Mouse (Mus musculus) CH12.LX (cell line): ENCODE measurements around the gene Olfml2b. TPM values are rescaled to one million over a fixed set of nuclear protein-coding genes. Genes with fewer than 3 reads are reported as not detected.

Experiments
- DNase-seq: peaks from one replicate; pipeline ENCODE4 v3.0.0-alpha.2; 2013; ENCODE audit errors: extremely low read depth
- H3K27ac ChIP-seq: 2 replicates; pipeline ENCODE4 v1.5.1; 2012; ENCODE audit warnings: low read depth, mild to moderate bottlenecking, control low read depth, moderate library complexity; ENCODE audit not compliant: insufficient read depth
- H3K27me3 ChIP-seq: replicated peaks from 2 replicates; pipeline ENCODE3; 2012; ENCODE audit warnings: inconsistent platforms
- H3K36me3 ChIP-seq, 2 experiments: replicated peaks in 1 of 2; 2 replicates each; pipeline versions ENCODE3 to v1.6.1; 2012; ENCODE audit warnings: inconsistent platforms in 1 of 2, low read length in 1 of 2, mild to moderate bottlenecking in 1 of 2, mixed read lengths in 1 of 2, moderate library complexity in 1 of 2; ENCODE audit not compliant: control insufficient read depth in 1 of 2, insufficient read depth in 1 of 2
- H3K4me1 ChIP-seq, 2 experiments: 2 replicates each; pipeline ENCODE4 v1.6.1; 2012; ENCODE audit warnings: inconsistent platforms in 1 of 2, moderate library complexity in 1 of 2; ENCODE audit not compliant: insufficient read depth in 2 of 2, control insufficient read depth in 1 of 2
- H3K4me2 ChIP-seq: 2 replicates; pipeline ENCODE4 v1.6.1; 2012; ENCODE audit warnings: low read depth, mild to moderate bottlenecking, control low read depth; ENCODE audit not compliant: poor library complexity, insufficient read depth, severe bottlenecking
- H3K4me3 ChIP-seq, 3 experiments: fragments of 150-350 bp in 1 of 3; sonication (generic) in 1 of 3; replicated peaks in 1 of 3; 2 replicates each; pipeline versions ENCODE3 to v1.5.1; 2011 to 2012; ENCODE audit warnings: low read depth in 2 of 3, low read length in 2 of 3, mild to moderate bottlenecking in 2 of 3, moderate library complexity in 2 of 3, control low read depth in 1 of 3, improper control_type of control experiment in 1 of 3, inconsistent platforms in 1 of 3, mixed read lengths in 1 of 3; ENCODE audit not compliant: poor library complexity in 1 of 3
- H3K79me2 ChIP-seq: replicated peaks from 2 replicates; pipeline ENCODE4 v1.6.1; 2012; ENCODE audit warnings: mild to moderate bottlenecking, moderate library complexity; ENCODE audit not compliant: control insufficient read depth, poor library complexity, insufficient read depth, severe bottlenecking; ENCODE audit errors: extremely low read depth
- H3K9ac ChIP-seq: 2 replicates; pipeline ENCODE4 v1.6.1; 2012; ENCODE audit warnings: low read depth, mild to moderate bottlenecking, control low read depth, moderate library complexity; ENCODE audit not compliant: insufficient read depth
- H3K9me3 ChIP-seq: replicated peaks from 2 replicates; pipeline ENCODE3; 2012; ENCODE audit warnings: low read length, inconsistent platforms, mixed read lengths
- BHLHE40 ChIP-seq: IDR thresholded peaks from 2 replicates; pipeline ENCODE4 v1.6.1; 2011; ENCODE audit warnings: mild to moderate bottlenecking, low read depth, low read length, improper control_type of control experiment
- CTCF ChIP-seq, 2 experiments: IDR thresholded peaks in 1 of 2; conservative IDR thresholded peaks in 1 of 2; 2 replicates each; pipeline ENCODE4 v1.5.1; 2011 to 2012; ENCODE audit warnings: low read depth in 2 of 2, low read length in 2 of 2, improper control_type of control experiment in 1 of 2, inconsistent platforms in 1 of 2, mild to moderate bottlenecking in 1 of 2, moderate library complexity in 1 of 2
- EP300 ChIP-seq: IDR thresholded peaks from 2 replicates; pipeline ENCODE4 v1.6.1; 2011; ENCODE audit warnings: low read length, improper control_type of control experiment
- IRF4 ChIP-seq: IDR thresholded peaks from 2 replicates; pipeline ENCODE4 v1.6.1; 2014; ENCODE audit warnings: low read depth, mild to moderate bottlenecking, inconsistent platforms, low read length, improper control_type of control experiment
- JUND ChIP-seq: conservative IDR thresholded peaks from 2 replicates; pipeline ENCODE4 v1.6.1; 2011; ENCODE audit warnings: low read depth, low read length, improper control_type of control experiment
- MXI1 ChIP-seq: IDR thresholded peaks from 2 replicates; pipeline ENCODE4 v1.6.1; 2011; ENCODE audit warnings: mild to moderate bottlenecking, low read depth, low read length, improper control_type of control experiment
- MYC ChIP-seq: IDR thresholded peaks from 2 replicates; pipeline ENCODE4 v1.6.1; 2011; ENCODE audit warnings: low read depth, mild to moderate bottlenecking, improper control_type of control experiment, low read length
- POLR2A ChIP-seq: IDR thresholded peaks from 2 replicates; pipeline ENCODE4 v1.6.1; 2011; ENCODE audit warnings: low read depth, mild to moderate bottlenecking, improper control_type of control experiment, low read length
- POLR2AphosphoS2 ChIP-seq: IDR thresholded peaks from 2 replicates; pipeline ENCODE4 v1.6.1; 2011; ENCODE audit warnings: low read depth, low read length, improper control_type of control experiment
- USF2 ChIP-seq: conservative IDR thresholded peaks from 2 replicates; pipeline ENCODE4 v1.6.1; 2011; ENCODE audit warnings: low read depth, low read length, improper control_type of control experiment
- ZMIZ1 ChIP-seq: IDR thresholded peaks from 2 replicates; pipeline ENCODE4 v1.6.1; 2012; ENCODE audit warnings: low read depth, mild to moderate bottlenecking, inconsistent platforms, low read length, improper control_type of control experiment
- dilution Hi-C: fragments of 300-500 bp; cut with MboI; formaldehyde crosslinking; loops from 2 replicates; pipeline ENCODE4 v1.14.3; 2020; ENCODE audit warnings: low sequenced_read_pairs; ENCODE audit not compliant: extremely low pct_unique_long_range_greater_than_20kb, extremely low pct_ligation_motif_present
- in situ Hi-C: fragments of 300-500 bp; cut with MboI; formaldehyde crosslinking; loops from 3 replicates; pipeline ENCODE4 v1.14.3; 2019; ENCODE audit warnings: low sequenced_read_pairs, low pct_ligation_motif_present, low pct_unique_long_range_greater_than_20kb, mixed read lengths
- polyA plus RNA-seq: library from polyadenylated mRNA; unstranded; fragments of >175 nt; gene quantifications from 2 replicates; pipeline ENCODE4 v1.2.1, GENCODE M21; 2012; ENCODE audit warnings: low read depth; ENCODE audit not compliant: insufficient read length
- total RNA-seq, 2 experiments: library from RNA; depleted of rRNA; stranded (reverse); fragments of 300-350 nt in 1 of 2; fragments of >200 nt in 1 of 2; gene quantifications; 2 replicates each; pipeline ENCODE4 v1.2.3; 2012 to 2014

Gene Olfml2b
- total and polyA plus RNA-seq, 3 experiments, result 0.34 to 1.0 (median 0.35) TPM

- Histone ChIP-seq H3K4me1 (peaks cover 20 to 75% of the 10 kb centered on the region in 2 experiments), H3K9me3 (no peaks in the 10 kb centered on the region), H3K4me2 (0 out of 2 replicates have a peak overlapping the region, but pooled peaks have one; percentile 2), H3K9ac (no peak overlapping the region), H3K36me3 (peaks cover 9 to 49% of the 10 kb centered on the region in 2 experiments), H3K27ac (peak overlapping the region; percentile 39), H3K27me3 (no peaks in the 10 kb centered on the region), H3K79me2 (peaks cover 8% of the 10 kb centered on the region), H3K4me3 (no peak overlapping the region)
- dilution Hi-C loops (no loop called here), in situ Hi-C loops (no loop called here)
- DNase-seq, result no peak
- no peak for TF ChIP-seq POLR2A
- TF ChIP-seq MYC, result no peak
- TF ChIP-seq JUND, result 0 out of 2 replicates have a peak, but pooled peaks have one; percentile 9
- no peak for TF ChIP-seq POLR2AphosphoS2
- TF ChIP-seq USF2, result no peak
- no peak for TF ChIP-seq MXI1
- 0 out of 2 replicates have a peak, but pooled peaks have one; percentile 18 for TF ChIP-seq IRF4
- TF ChIP-seq BHLHE40, result no peak
- TF ChIP-seq CTCF (conservative IDR thresholded peaks at IDR 0.05 in 1 of 2, IDR thresholded peaks at IDR 0.05 in 1 of 2; ENCODE audit: low read depth in 2 of 2, low read length in 2 of 2), result no peak
- TF ChIP-seq EP300, result peak; percentile 56
- TF ChIP-seq ZMIZ1, result no peak
Observed at GRCm38 (mm10) chr1:170731865-170732595, 87.7 kb downstream of the Olfml2b start.

Other genes with a start within 250 kb of the Olfml2b start
- not detected in 2 replicates for gene Nos1ap, start 54.7 kb upstream of the Olfml2b start, total RNA-seq (2012; rRNA removed)
- not detected in 2 replicates for gene Nos1ap, start 54.7 kb upstream of the Olfml2b start, total RNA-seq (2014; rRNA removed)
- not detected in 2 replicates for gene Nos1ap, start 54.7 kb upstream of the Olfml2b start, polyA plus RNA-seq
- gene Atf6, start 223.2 kb downstream of the Olfml2b start, total RNA-seq (2012; rRNA removed), result 35.3 and 37.6 TPM in 2 replicates
- gene Atf6, start 223.2 kb downstream of the Olfml2b start, total RNA-seq (2014; rRNA removed), result 33.8 and 35.9 TPM in 2 replicates
- gene Atf6, start 223.2 kb downstream of the Olfml2b start, polyA plus RNA-seq, result 42.7 and 47.0 TPM in 2 replicates
- 4.2 and 5.7 TPM in 2 replicates for gene Gm26620, start 240.5 kb downstream of the Olfml2b start, total RNA-seq (2012; rRNA removed)
- gene Gm26620, start 240.5 kb downstream of the Olfml2b start, total RNA-seq (2014; rRNA removed), result 0.52 and 0.99 TPM in 2 replicates
- gene Gm26620, start 240.5 kb downstream of the Olfml2b start, polyA plus RNA-seq, result 1.2 and 1.9 TPM in 2 replicates
- gene Dusp12, start 241.0 kb downstream of the Olfml2b start, total RNA-seq (2012; rRNA removed), result 30.9 and 37.2 TPM in 2 replicates
- 41.7 and 49.4 TPM in 2 replicates for gene Dusp12, start 241.0 kb downstream of the Olfml2b start, total RNA-seq (2014; rRNA removed)
- 30.4 and 36.5 TPM in 2 replicates for gene Dusp12, start 241.0 kb downstream of the Olfml2b start, polyA plus RNA-seq